In genomic region chr16:23314790-23315189, GRCm38 (mm10) we compare ENCODE assay signal across 9 mouse cellular contexts.
DNase-seq lines count a peak whose midpoint lies in the region; ATAC-seq lines count a peak whose summit lies in the region.
"Had no signal": no experiment of that assay in that cellular context is flagged by ENCODE, and none has a peak within 500 bp of the region (broad histone marks: within the 10 kb centered on the region; RNA-seq: fewer than 3 reads in every experiment).

No protein-coding gene starts in this region.

- H3K27me3 ChIP-seq in limb, embryonic 12.5 days: no peaks in the 10 kb centered on the region
- no peaks in the 10 kb centered on the region for H3K27me3 ChIP-seq in limb, embryonic 10.5 days (ENCODE audit: low read depth, poor library complexity, severe bottlenecking)
- no peaks in the 10 kb centered on the region for H3K27me3 ChIP-seq in liver, embryonic 16.5 days (ENCODE audit: control insufficient read depth, insufficient read depth, low read depth, low read length)
- H3K27me3 ChIP-seq in splenic B cell, adult 2 months (ENCODE audit: control insufficient read depth, insufficient read depth, low read length, poor library complexity, severe bottlenecking): no peaks in the 10 kb centered on the region

- no peak overlapping the region for H3K4me3 ChIP-seq in limb, embryonic 12.5 days (replicated peaks)
- H3K4me3 ChIP-seq in limb, embryonic 10.5 days: no peak overlapping the region
- no peak overlapping the region for H3K4me3 ChIP-seq in liver, embryonic 16.5 days (ENCODE audit: low read depth, low read length)

- no peak overlapping the region for H3K9ac ChIP-seq in limb, embryonic 12.5 days (replicated peaks)
- no peak overlapping the region for H3K9ac ChIP-seq in liver, embryonic 16.5 days (ENCODE audit: low read depth, low read length)

- H3K36me3 ChIP-seq in limb, embryonic 12.5 days: peaks cover 17% of the 10 kb centered on the region
- H3K36me3 ChIP-seq in limb, embryonic 10.5 days: peaks cover 27% of the 10 kb centered on the region
- H3K36me3 ChIP-seq in liver, embryonic 16.5 days (ENCODE audit: control insufficient read depth, insufficient read depth): no peaks in the 10 kb centered on the region
- H3K36me3 ChIP-seq in splenic B cell, adult 2 months (ENCODE audit: control insufficient read depth, insufficient read depth, low read length, poor library complexity, severe bottlenecking): peaks cover 9% of the 10 kb centered on the region

- H3K4me1 ChIP-seq in limb, embryonic 12.5 days (replicated peaks): no peaks in the 10 kb centered on the region
- 0 out of 2 replicates have a peak, but pooled peaks cover 3% of the 10 kb centered on the region for H3K4me1 ChIP-seq in limb, embryonic 10.5 days
- peaks cover under 1% of the 10 kb centered on the region for H3K4me1 ChIP-seq in liver, embryonic 16.5 days (ENCODE audit: control insufficient read depth, low read depth, low read length)

- no peak overlapping the region for H3K4me2 ChIP-seq in limb, embryonic 12.5 days
- no peak overlapping the region for H3K4me2 ChIP-seq in liver, embryonic 16.5 days (ENCODE audit: low read depth, low read length)

- peak overlapping the region; percentile 17; the same call in 1 of the 2 replicates for H3K27ac ChIP-seq in limb, embryonic 12.5 days
- H3K27ac ChIP-seq in limb, embryonic 10.5 days: no peak overlapping the region
- peak overlapping the region; percentile 46 for H3K27ac ChIP-seq in liver, embryonic 16.5 days (ENCODE audit: low read length)

- H3K9me3 ChIP-seq in limb, embryonic 12.5 days: no peaks in the 10 kb centered on the region
- no peaks in the 10 kb centered on the region for H3K9me3 ChIP-seq in limb, embryonic 10.5 days (replicated peaks)
- no peaks in the 10 kb centered on the region for H3K9me3 ChIP-seq in liver, embryonic 16.5 days (replicated peaks; ENCODE audit: control insufficient read depth, low read length)

- no peak for ATAC-seq in limb, embryonic 12.5 days (ENCODE audit: insufficient number of reproducible peaks, insufficient read depth, low FRiP score, low TSS enrichment, low read depth)
- ATAC-seq in liver, embryonic 16.5 days (ENCODE audit: low read depth): peak; percentile 47; the same call in 1 of the 2 replicates
- no peak for ATAC-seq in erythroid progenitor cell, adult 5-6 weeks (replicated peaks; ENCODE audit: low FRiP score, poor library complexity, severe bottlenecking)

- 55% methylated on average over 7 of the region's 7 CpGs for WGBS in limb, embryonic 12.5 days
- WGBS in limb, embryonic 10.5 days: 66% methylated on average over 7 of the region's 7 CpGs
- WGBS in liver, embryonic 16.5 days (ENCODE audit: insufficient replicate concordance): 13% methylated on average over 7 of the region's 7 CpGs

- DNase-seq in limb, embryonic 10.5 days (ENCODE audit: low spot score): no peak
- DNase-seq in embryo, embryonic 9.5 days (ENCODE audit: extremely low spot score): peak; percentile 25
- DNase-seq in splenic B cell, adult 2 months (ENCODE audit: low read depth, low spot score): peak; percentile 20
- DNase-seq in cerebellum, postnatal 14 days: no peak
- DNase-seq in urinary bladder, adult 18-20 months (ENCODE audit: low spot score in 2 of 2): no peak
- DNase-seq: cerebellum, adult 2 months had no signal

Comparison
In these comparisons a context has a peak if more than half of its experiments do, and no peak if none do; other contexts are left out.
1. DNase-seq: peak in embryo, embryonic 9.5 days (single experiment) and splenic B cell, adult 2 months (single experiment); none in limb, embryonic 10.5 days (single experiment), cerebellum, postnatal 14 days (0 of 2) and urinary bladder, adult 18-20 months (0 of 2).